Mouse (Mus musculus) lung, postnatal 0 days (tissue): ENCODE measurements around the gene Olfr38.

ENCODE experiments used
- CTCF ChIP-seq: IDR thresholded peaks from 2 replicates; pipeline ENCODE4 v1.5.1; 2016; ENCODE audit warnings: antibody characterized with exemption, mild to moderate bottlenecking
- EP300 ChIP-seq: IDR thresholded peaks from 2 replicates; pipeline ENCODE4 v1.6.1; 2016; ENCODE audit warnings: antibody characterized with exemption, mild to moderate bottlenecking, control low read depth

GRCm38 (mm10) chr6:42811639-42812038 lies 55.4 kb downstream of the Olfr38 start, which contains the start of gene Olfr450:
- TF ChIP-seq EP300, result no peak
- TF ChIP-seq CTCF, result no peak
